Mouse (Mus musculus) lung, postnatal 0 days (tissue): ENCODE results near the gene 0610009B22Rik.

Experiments used
- CTCF ChIP-seq: IDR thresholded peaks from 2 replicates; pipeline ENCODE4 v1.5.1; 2016; ENCODE audit warnings: antibody characterized with exemption, mild to moderate bottlenecking
- EP300 ChIP-seq: IDR thresholded peaks from 2 replicates; pipeline ENCODE4 v1.6.1; 2016; ENCODE audit warnings: antibody characterized with exemption, mild to moderate bottlenecking, control low read depth

- TF ChIP-seq CTCF, result no peak
- TF ChIP-seq EP300, result no peak
These were observed 50.2 kb downstream of the 0610009B22Rik start for GRCm38 (mm10) chr11:51638497-51638896.
